Mouse (Mus musculus): Measurements from ENCODE around the gene Bicd2. TPM values are rescaled to one million over a fixed set of nuclear protein-coding genes. Genes with fewer than 3 reads are reported as not detected.

Gene Bicd2
- polyA plus RNA-seq, 1 experiment = 63.2 TPM

- Histone ChIP-seq H3K4me3 (replicated peaks; ENCODE audit: extremely low read depth, low read depth, low read length) (peak overlapping the region; percentile 93), H3K4me1 (ENCODE audit: control insufficient read depth, insufficient read depth, low read length) (peaks cover 28% of the 10 kb centered on the region)
- TF ChIP-seq CTCF (IDR thresholded peaks at IDR 0.05; ENCODE audit: insufficient read depth, low read length) (no peak), POLR2A (IDR thresholded peaks at IDR 0.05; ENCODE audit: borderline replicate concordance, extremely low read depth, low read depth, low read length) (no peak)
- 4% methylated on average over 25 of the region's 25 CpGs for WGBS
- no peak for DNase-seq
Measured at GRCm38 (mm10) chr13:49341831-49342722, 692 bp downstream of the Bicd2 start.

DNA sequence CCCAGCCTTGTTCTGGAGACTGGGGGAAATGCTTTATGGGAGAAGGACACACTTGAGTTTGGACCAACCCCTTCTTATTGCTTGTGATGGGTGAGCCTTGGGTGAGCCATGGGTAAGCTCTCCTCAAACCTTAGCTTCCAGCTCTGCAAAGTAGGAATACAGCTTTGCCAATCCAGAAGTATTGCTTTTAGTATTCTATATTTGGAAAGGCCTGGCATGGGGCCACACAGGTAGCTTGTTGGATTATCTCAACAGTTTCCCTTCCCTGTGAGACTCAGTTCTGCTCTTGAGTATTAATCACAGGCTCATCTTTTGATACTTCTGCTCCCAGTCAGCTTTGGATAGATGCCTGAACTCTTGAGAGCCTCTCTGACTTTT is 1.3 kb downstream of the Bicd2 start:
- no peak overlapping the region for H3K4me3 ChIP-seq (replicated peaks; ENCODE audit: extremely low read depth, low read depth, low read length)
- TF ChIP-seq CTCF (IDR thresholded peaks at IDR 0.05; ENCODE audit: insufficient read depth, low read length) (no peak), POLR2A (IDR thresholded peaks at IDR 0.05; ENCODE audit: borderline replicate concordance, extremely low read depth, low read depth, low read length) (no peak)
- DNase-seq = no peak
- H3K4me1 ChIP-seq (ENCODE audit: control insufficient read depth, insufficient read depth, low read length) = peaks cover 28% of the 10 kb centered on the region

DNA sequence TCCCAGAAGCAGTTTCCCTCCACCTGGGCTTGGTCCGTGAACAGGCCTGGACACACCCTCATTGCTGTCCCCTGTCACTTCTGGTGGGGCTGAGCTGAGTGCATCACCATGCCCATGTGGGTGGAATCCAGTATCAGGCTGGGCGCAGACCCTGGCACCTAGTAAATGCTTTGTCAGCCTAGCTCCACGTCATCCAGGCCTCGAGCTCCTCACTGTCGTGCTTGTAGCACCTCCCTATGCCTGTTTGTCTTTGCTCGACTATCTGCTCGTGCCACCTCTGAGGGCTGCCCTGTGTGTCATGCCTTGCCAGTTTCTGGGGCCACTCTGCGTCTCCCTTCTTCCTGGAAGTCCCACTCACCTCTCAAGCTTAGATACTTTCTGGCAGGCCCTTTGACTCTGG is 3.2 kb downstream of the Bicd2 start:
- no peak for DNase-seq
- 39% methylated on average over 8 of the region's 8 CpGs for WGBS
- H3K4me3 ChIP-seq (replicated peaks; ENCODE audit: extremely low read depth, low read depth, low read length) = no peak overlapping the region
- H3K4me1 ChIP-seq (ENCODE audit: control insufficient read depth, insufficient read depth, low read length) = peaks cover 40% of the 10 kb centered on the region
- TF ChIP-seq POLR2A (IDR thresholded peaks at IDR 0.05; ENCODE audit: borderline replicate concordance, extremely low read depth, low read depth, low read length) (no peak), CTCF (IDR thresholded peaks at IDR 0.05; ENCODE audit: insufficient read depth, low read length) (no peak)

- no peak for TF ChIP-seq POLR2A (IDR thresholded peaks at IDR 0.05; ENCODE audit: borderline replicate concordance, extremely low read depth, low read depth, low read length)
- 40% methylated on average over 2 of the region's 2 CpGs for WGBS
- peak; percentile 60 for DNase-seq
- no peak overlapping the region for H3K4me3 ChIP-seq (replicated peaks; ENCODE audit: extremely low read depth, low read depth, low read length)
- peaks cover 39% of the 10 kb centered on the region for H3K4me1 ChIP-seq (ENCODE audit: control insufficient read depth, insufficient read depth, low read length)
Measured at GRCm38 (mm10) chr13:49345476-49345875, 4.1 kb downstream of the Bicd2 start.

DNA sequence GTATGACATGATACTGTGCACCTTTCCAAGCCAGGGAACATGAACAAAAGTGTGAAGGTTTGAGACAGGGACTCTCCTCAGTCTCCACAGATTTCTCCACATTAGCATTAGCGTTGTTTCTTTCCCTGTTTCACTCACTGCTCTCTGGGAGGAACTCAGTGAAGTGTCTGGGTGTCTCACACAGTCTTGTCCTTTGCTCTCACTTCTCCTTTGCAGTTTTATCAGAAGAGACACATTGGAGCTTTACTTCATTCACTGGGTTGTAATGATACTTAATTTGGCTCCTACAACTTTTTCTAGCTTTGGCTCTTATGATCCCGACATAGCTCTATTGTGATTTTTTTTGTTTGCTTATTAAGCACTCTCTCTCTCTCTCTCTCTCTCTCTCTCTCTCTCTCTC is 7.1 kb downstream of the Bicd2 start:
- Histone ChIP-seq H3K4me3 (replicated peaks; ENCODE audit: extremely low read depth, low read depth, low read length) (no peak overlapping the region), H3K4me1 (ENCODE audit: control insufficient read depth, insufficient read depth, low read length) (peaks cover 42% of the 10 kb centered on the region)
- DNase-seq = no peak
- 31% methylated on average over 2 of the region's 2 CpGs for WGBS
- TF ChIP-seq CTCF (IDR thresholded peaks at IDR 0.05; ENCODE audit: insufficient read depth, low read length) (no peak), POLR2A (IDR thresholded peaks at IDR 0.05; ENCODE audit: borderline replicate concordance, extremely low read depth, low read depth, low read length) (no peak)

GRCm38 (mm10) chr13:49349335-49349734 is 8.0 kb downstream of the Bicd2 start:
- 82% methylated on average over 4 of the region's 4 CpGs for WGBS
- TF ChIP-seq CTCF (IDR thresholded peaks at IDR 0.05; ENCODE audit: insufficient read depth, low read length) = no peak
- TF ChIP-seq POLR2A (IDR thresholded peaks at IDR 0.05; ENCODE audit: borderline replicate concordance, extremely low read depth, low read depth, low read length) = no peak
- DNase-seq = no peak
- peaks cover 42% of the 10 kb centered on the region for H3K4me1 ChIP-seq (ENCODE audit: control insufficient read depth, insufficient read depth, low read length)
- H3K4me3 ChIP-seq (replicated peaks; ENCODE audit: extremely low read depth, low read depth, low read length) = no peak overlapping the region

DNA sequence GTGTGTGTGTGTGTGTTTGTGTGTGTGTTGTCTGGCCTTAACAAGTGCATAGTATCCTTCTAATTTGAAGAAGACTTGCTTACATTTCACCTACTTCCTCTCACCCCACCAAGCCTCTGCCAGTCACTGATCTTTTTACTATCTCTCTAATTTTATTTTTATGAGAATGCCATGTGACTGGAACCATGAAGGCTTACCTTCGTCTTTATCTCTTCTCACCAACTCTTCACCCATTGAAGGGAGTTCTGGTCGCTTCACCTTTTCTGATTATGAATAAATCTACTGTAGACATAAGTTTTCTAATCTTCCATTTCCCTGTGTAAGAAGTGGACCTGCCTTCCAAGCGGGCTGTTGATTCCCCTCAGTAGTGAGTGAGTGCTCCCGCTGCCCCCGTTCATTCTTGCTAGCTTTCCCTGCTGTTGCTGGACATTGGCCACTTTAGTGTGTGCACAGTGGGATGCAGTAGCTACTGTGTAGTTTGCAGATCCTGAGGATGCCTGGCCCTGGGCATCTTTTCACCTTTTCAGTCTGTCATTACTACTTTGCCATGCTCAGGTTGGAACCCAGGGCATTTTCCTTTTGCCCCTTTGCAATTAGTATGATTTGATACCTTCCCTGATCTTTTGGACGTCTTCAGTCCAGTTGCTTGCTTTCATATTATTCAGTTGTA is 8.6 kb downstream of the Bicd2 start:
- 79% methylated on average over 6 of the region's 6 CpGs for WGBS
- Histone ChIP-seq H3K4me1 (ENCODE audit: control insufficient read depth, insufficient read depth, low read length) (peaks cover 36% of the 10 kb centered on the region), H3K4me3 (replicated peaks; ENCODE audit: extremely low read depth, low read depth, low read length) (no peak overlapping the region)
- TF ChIP-seq POLR2A (IDR thresholded peaks at IDR 0.05; ENCODE audit: borderline replicate concordance, extremely low read depth, low read depth, low read length) (no peak), CTCF (IDR thresholded peaks at IDR 0.05; ENCODE audit: insufficient read depth, low read length) (no peak)
- DNase-seq = no peak

DNA sequence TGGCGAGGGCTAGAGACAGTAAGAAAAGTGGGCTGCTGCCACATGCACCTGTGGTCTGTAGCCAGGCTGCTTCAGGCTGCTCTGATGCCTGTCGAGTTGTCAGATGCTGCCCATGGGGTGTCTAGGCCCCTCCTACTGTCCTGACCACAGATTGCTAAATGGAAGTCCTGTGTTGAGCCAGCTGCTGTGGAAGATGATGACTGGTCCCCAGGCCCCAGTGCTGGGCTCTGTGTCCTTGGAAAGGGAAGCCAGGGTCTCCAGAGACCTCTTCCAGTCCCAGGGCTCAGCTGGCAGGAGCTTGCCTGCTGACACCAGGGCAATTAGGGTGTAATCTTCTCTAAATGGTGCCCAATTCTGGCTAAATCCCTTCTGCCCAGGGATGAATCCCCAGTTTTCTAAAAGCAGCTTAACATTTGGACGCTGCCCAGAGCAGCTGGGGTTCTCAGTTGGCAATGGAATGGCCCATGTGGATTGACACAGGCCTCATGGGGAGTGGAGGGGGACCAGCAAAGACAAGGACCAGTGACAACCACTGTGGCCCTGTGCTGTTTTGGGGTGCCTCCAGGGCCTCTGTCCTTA is 11.3 kb downstream of the Bicd2 start:
- H3K4me1 ChIP-seq (ENCODE audit: control insufficient read depth, insufficient read depth, low read length) = peaks cover 31% of the 10 kb centered on the region
- TF ChIP-seq POLR2A (IDR thresholded peaks at IDR 0.05; ENCODE audit: borderline replicate concordance, extremely low read depth, low read depth, low read length) = no peak
- TF ChIP-seq CTCF (IDR thresholded peaks at IDR 0.05; ENCODE audit: insufficient read depth, low read length) = no peak
- DNase-seq = no peak
- H3K4me3 ChIP-seq (replicated peaks; ENCODE audit: extremely low read depth, low read depth, low read length) = no peak overlapping the region
- WGBS = 52% methylated on average over 3 of the region's 3 CpGs

DNA sequence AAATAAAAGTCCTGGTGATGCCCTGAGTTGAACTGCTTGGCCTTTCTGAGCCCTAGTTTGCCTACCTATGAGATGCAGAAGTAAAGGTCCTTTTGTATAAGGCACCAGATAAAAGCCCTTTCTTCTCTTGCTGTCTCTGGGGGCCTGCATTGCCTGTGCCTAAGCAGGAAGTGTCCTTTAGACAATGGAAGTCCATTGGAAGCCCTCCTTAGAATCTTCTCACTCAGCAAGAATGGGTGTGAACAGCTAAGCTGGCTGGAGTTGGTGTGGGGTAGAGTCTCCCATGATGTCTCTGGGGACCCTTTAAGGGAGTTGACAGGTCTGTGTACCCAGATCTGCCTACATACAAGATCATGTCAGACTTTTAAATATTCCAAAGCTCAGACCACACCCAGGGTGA is 12.0 kb downstream of the Bicd2 start:
- no peak for DNase-seq
- Histone ChIP-seq H3K4me1 (ENCODE audit: control insufficient read depth, insufficient read depth, low read length) (peaks cover 24% of the 10 kb centered on the region), H3K4me3 (replicated peaks; ENCODE audit: extremely low read depth, low read depth, low read length) (no peak overlapping the region)
- no peak for TF ChIP-seq CTCF (IDR thresholded peaks at IDR 0.05; ENCODE audit: insufficient read depth, low read length)
- no peak for TF ChIP-seq POLR2A (IDR thresholded peaks at IDR 0.05; ENCODE audit: borderline replicate concordance, extremely low read depth, low read depth, low read length)
